Mouse (Mus musculus): ENCODE data around the gene Pknox2.

Pknox2 gene

DNA sequence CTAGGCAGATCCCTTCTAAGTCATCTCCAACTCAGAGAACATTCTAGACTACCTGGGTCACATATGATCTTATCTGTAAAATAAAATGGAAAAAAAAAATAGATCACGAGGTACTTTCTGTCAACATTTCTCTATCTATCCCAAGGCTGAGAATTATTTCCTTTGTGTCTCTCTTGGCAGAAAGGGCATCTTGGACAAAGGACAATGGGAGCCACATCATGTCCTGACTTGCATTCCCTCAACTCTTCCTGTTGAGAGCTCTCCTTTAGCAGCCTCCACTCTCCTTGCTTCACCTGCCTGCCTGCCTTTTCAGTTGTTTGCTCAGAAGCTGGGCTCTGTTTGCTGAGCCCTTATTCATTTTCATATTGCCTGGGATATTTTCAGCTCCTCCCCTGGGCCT, 103.0 kb downstream of the Pknox2 start:
- DNase-seq, result no peak

DNA sequence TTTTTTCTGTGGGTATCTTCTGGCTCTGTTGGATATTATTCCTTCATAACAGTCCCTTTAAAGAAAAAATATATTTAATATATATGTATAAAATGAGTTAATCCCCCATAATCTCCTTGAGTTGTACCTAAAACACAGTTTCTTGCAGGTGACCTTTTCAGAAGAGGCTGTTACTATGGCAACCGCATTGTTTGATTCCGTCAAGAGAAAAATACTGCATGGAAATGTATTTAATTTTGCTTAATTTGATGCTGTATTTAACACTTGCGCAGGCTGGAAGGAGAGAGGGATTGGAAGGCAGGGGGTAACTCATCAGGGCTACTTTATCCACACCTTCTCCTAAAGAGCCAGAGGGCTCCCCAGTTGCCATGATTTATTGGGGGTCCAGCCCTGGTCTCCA, 108.3 kb downstream of the Pknox2 start:
- no peak for DNase-seq

DNA sequence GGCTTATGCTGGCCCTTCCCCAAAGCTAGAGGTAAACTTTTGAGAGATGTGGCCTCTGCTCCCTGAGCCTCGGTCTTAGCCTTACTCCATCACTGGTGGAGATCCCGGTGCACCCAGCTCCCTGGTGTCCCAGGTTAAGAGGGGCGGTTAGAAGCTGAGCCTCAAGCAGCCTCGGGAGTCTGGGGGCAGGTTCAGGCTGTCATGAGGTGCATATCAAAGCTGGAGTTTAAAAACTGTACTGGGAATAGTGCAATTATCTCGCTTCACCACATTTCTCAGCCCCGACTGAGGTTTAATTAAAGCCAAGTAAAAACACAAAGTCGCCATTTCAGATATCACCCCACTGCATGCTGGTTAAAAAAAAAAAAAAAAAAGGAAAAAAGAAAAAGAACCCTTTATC, 108.8 kb downstream of the Pknox2 start:
- DNase-seq, result no peak

DNA sequence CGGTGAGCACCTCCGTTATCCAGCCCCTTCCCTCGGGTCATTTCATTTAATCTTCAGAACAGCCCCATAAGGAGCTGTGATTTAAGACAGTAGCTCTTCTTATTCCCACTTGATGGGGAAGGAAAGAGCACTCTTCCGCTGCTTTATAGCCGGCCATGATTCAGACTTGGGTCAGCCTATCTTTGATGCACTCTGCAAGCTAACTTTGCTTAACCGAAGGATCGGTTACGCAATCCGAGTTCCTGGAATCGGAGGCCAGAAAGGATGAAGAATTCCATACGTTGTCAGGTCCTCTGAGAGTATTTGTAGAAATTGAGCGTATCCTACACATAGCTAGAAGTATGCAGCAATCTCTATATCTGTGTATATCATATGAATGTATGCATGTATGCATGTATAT, 109.8 kb downstream of the Pknox2 start:
- no peak for DNase-seq

DNA sequence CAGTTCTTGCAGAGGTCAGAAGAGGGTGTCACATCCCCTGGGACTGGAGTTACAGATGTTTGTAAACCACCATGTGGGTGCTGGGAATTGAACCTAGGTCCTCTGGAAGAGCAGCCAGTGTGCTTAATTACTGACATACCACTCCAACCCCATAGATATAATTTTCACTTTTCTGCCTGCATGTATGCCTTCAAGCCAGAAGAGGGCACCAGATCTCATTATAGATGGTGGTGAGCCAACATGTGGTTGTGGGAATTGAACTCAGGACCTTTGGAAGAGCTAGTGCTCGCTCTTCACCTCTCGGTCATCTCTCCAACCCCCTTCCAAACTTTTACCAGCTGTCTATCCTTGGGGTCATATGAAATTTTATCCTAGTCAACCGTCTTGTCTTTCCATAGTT, 112.0 kb downstream of the Pknox2 start:
- no peak for DNase-seq

DNA sequence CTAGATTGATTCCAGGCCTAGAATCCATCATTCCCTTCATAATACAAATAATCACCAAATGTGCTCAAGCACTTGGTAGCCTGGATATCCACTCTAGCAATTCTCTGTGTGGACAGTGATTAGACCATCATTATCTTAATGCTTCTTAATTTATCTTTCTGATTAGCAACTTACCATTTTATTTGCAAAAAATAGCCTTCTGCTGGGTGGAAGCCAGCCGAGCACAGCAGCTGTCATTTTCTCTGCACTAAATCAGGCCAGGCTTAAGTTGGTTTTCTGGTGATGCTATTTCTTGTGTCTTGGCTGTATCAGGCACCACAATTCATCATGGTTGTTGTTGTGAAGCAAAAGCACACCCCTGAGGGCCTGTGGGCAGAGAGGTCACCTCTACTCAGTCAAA, 112.9 kb downstream of the Pknox2 start:
- no peak for DNase-seq

DNA sequence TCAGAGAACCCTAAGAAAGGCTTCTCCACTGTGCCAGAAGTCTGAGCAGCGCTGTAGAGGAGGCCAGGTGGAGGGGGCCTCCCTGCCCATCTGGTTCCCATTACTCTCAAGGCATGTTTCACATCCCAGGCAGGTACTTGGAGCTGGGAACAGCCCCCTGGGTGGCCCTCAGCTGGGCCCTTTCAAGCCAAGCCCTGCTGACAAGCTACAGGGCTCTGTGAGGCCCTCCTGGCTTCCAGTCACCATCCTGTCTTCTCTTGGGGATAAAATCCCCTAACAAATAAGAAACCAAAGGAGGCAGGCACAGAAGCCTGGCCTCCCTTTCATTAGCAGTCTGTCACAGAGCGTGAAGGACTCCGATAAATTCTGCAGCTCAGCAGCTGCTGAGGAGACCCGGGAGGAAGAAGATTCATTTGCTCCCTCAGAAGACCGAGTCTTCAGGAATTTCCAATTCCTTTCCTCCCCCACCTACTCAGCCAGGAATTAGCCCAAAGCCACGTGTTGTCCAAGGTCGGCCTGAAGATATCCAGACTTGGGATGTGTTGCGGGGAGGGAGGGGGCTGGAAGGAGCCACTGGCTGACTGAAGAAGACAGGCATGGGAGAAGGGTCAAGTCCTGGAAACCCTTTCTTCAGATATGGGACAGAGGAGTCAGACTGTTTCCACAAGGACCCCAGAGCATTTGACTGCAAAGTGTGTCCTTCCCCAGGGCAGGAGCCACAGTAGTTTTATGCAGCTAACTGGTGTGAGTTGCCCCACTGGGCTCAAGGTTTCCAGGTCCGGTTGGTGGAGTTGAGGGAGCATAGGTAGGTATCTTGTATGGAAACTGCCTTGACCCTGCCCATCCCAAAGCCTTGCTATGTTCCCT, 116.6 kb downstream of the Pknox2 start:
- DNase-seq, result no peak

DNA sequence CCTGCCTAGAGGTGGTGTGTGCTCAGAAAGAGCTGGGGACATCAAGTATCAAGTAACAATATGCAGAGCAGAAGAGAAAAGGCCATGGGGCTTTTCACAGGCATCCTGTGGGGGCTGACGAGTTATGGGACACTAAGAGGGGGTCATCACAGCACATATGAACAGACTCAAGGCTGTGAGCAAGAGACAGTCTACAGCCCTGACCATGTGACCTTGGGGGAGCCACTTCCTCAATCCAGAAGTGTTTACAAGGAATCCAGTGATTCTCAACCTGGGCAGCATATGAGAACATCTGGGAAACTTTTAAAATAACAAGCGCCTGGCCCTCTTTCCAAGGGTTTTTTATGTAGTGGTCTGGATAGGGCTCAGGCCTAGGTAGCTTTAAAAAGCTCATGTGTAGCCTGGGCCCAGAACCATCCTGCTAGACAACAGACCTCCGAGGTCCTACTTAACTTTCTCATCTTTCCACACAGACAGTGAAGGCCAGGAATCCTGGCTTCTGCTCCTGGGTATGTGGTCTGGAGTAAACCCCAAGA, 117.3 kb downstream of the Pknox2 start:
- DNase-seq, result no peak

DNA sequence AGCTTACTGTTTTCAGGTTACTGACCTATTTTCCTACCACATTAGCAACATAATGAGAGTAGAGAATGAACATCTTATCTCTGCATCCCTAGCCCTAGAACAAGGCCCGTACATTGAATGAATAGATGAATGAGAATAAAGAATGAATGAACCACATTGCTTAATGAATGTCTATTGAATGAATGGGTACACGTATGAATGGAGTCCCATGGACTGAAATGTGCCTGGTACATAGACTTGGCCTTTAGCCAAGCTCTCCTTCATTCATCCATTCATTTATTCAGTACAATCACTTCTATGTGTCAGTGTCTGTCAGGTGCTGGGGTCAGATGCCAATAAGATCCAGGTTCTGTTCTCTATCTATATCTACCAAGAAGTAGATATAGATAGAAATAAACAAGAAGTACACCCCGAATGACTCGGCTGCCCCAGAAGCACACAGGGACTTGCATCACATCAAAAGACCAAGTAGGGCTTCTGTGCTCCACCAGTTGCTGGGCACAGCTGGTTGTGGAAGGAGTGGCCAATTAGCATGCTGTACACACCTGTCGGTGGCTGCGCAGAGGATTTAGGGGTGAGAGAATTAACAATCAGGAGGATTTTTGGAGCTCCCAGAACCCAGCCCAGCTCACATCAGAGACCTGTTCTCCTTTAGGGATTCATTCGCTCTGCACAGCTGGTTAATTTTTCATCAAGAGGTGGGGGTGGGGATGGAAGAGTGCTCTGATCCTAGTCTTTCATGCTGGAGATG, 119.2 kb downstream of the Pknox2 start:
- DNase-seq, result no peak

DNA sequence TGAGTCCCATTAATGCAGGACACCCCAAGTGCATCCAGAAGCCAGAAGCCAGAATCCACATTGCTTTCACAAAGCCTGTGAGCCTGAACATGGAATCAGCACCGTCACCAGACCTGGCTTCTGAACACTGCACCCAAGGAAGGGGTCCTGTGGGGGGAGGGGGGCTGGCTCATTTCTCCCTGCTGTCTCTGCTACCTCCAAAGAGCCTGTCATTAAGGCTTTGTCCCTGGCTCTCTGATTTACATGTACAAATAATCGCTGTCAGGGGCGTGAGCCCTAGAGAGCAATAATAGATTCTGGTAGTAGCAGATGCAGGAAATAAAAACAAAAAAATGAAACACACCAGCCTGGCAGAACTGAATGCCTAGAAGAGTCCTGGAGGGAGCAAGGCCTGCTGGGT, 121.3 kb downstream of the Pknox2 start:
- no peak for DNase-seq

DNA sequence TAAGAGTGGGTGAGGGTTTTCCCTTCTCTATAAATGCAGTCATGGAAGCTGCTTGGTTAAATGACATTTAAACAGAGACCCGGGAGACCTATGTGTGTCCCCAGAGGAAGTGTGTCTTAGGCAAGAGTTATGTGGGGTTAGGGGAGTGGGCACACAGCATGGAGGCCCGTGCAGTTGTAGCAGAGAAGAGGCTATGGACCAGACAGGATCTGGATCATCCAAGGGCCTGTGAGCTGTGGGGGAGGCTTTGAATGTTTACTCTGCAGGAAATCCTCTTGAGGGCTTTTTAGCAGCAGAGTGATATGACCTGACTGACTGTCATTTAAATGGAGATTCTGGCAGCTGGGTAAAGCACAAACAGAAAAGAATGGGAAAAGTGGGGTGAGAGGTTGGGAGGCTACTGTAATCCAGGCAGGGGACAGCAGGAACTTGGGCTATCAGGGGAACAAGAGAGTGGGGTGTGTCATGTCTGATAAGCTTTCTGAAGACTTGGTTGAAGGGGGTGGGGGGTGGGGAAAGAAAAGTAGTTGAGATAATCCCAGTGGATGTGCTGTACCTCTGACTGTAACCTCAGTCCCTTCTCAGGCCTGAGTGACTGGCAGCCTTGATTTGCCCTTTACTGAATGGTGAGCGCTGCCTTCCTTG, 125.5 kb downstream of the Pknox2 start:
- DNase-seq, result no peak

DNA sequence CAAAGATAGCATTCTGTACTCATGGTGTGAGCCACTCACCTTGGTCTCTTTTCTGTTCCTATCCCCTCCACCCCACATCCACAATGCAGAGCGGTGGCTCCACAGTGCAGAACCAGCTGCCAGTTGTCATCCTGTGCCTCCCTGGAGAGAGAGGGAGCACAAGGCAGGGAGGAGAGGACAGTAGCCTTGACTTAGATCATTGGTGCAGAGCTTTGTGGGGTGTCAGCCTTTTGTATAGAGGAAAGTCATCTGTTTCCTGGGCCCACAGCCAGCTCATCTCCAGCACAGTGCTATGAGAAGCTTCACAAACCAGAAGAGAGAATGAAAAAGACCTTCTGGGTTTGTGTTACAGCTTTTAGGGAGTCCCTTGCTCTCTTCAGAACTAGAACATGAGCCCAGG, 129.1 kb downstream of the Pknox2 start:
- DNase-seq, result peak; percentile 73

DNA sequence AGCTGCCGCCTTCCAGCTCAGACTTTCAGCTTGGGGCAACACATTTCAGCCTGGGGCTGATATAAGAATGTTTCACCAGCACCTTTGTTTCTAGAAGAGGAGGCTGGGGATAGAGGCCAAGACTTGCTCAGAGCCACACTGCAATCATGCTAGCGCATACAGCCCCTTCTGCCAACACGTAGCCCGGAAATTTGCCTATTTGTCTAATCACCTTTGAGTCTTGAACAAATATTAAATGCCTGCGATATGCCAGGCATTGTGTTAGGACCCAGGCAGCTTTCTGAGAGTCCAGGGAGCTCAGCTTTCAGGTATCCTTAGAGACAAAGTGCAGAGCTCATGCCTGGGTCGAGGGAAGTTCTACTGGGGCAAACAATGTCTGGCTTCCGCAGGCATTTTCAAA, 130.0 kb downstream of the Pknox2 start:
- no peak for DNase-seq

DNA sequence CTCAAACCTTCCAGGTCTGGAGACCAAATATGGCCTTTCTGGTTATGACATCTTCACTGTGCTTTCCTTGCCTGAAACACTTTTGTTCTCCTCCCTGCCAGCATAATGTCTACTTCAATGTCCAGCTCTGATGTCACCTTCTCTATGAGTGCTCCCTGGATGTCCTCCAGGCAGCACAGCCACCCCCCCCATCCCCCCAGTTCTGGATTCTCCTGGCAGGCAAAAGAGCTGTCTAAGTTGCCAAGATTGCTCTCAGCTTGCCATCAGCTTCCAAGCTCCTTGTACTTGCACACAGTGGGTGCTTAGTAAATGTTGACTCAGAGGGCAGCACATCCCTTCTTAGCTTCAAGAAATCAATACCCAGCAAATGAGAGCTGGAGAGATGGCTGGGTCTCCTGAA, 131.0 kb downstream of the Pknox2 start:
- DNase-seq, result peak; percentile 24

DNA sequence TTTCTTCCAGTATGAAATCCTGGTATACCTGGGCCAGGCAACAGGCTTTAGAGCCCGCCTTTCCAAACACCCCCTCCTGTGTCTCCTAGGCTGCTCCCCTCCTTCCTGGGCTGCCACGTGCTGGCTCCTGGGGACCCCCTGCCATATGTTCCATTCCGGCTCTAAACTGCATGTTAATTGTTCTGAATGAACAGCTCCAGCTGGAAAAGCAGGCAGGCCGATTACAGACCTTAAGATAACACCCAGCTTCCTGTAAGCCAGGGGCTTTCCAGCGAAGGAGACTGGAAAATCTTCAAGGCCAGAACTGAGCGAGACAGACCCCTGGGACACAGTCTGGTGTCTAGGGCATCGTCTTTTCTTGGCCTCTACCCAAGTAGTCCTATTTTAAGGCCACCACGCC, 133.6 kb downstream of the Pknox2 start:
- DNase-seq, result no peak

DNA sequence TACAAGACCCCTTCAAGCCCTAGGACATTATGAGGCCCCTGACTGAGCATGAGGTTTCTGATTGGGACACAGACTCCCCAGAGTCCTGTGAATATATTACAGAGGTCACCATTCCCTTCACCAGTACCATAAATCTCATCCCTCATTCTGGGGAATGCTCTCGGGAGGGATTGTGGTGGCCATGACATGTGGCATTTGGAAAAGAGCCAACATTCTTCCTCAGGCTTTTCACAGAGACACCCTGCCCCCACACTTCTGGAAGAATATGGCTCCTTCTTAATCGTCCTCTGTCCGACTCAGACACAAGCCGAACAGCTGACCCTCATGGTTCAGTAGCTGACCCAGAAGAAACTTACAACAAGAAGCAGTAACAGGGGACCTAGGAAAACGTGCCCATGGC, 139.1 kb downstream of the Pknox2 start:
- DNase-seq, result peak; percentile 62

DNA sequence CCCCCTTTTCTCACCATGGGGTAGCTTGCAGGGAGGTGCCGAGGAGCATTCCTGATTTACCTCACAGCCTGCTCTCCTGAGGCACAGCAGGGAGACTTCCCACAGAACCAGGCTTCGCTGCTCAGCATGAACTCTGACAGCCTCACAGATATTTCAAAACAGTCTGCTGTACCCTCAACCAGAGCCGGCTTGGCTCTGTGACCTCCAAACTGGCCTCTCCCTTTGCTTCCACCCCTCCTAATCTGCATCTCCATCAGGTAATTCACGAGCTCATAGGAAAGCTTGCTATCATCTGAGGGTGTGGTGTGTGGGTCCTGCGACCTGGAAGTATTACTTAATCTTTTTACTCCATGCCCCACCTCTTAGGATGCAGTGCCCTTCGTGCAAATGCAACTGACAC, 142.5 kb downstream of the Pknox2 start:
- DNase-seq, result no peak

DNA sequence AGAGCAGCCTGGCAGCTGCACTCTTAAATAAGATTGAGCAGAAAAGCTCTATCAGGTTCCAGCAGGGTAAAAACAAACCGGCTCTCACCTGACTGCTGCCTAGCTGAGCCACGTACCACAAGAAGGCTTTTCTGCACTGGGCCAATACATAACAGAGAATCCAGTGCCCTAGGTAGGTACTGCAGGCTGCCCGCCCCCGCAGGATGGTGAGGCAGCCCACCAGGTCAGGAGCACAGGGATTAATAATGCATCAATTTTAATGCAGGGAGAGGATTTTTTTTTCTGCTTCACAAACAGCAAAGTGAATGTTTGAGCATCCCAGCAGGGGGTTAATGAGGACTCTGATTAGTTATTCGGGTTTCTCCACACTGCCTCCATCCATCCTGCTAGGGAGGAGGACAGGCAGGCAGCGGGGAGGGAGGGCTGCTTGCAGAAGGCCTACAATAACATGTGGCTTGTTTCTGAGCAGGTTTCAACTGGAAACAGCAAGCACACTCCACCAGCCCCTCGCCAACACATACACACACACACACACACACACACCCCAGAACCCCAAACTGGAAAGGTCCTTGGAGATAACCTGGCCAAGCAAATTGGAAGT, 145.2 kb downstream of the Pknox2 start:
- DNase-seq, result no peak

DNA sequence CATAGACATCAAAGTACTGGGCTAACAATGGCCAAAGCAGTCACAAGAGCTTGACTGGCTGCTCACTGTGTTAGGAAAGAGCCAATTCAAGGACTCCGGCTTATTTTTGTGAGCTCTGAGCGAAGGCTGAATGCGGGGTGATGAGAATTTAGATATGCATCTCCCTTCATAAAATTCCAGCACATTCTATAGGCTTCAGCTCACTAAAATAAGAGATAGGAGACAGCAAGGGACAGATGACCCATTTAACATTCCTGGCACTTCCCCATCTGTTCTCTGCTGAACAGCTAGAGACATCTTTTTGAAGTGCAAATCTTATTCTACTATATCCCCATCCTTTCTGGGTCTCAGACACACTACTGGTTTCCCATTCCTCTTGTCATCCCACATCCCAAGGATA, 147.8 kb downstream of the Pknox2 start:
- no peak for DNase-seq

DNA sequence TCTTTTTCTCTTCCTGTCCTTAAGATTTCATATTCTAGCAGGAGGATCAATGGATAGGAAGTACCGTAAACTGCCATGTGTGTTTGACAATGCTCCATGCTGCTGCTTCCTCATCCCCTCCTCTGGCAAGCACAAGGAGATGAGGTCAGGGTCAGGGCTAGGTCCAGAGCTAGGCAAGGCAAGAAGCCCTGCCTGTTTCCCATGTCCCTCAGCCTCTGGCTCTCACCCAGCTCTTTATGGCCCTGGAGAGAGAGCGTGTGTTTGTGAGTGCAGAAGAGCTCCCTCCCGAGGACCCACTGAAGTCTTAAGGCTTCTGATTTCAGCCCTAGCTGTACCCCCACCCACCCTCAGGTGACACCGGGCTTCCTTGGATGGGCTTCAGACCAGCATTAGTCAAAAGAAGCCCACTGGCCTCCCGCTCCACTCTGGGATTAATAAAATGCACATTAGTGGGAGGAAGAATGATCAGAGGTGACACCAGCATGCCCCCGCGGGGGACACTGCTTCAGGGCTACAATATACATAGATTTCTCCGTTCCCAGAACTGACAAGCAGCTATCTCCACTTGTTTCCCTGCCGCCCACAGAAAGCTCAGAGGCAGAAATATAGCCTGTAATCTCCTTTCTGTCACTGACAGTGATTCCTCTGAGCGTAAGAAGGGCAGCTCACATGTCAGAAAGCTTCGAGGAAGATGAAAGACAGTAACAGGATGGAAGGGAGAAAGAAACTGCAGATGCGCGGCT, 156.4 kb downstream of the Pknox2 start:
- no peak for DNase-seq

DNA sequence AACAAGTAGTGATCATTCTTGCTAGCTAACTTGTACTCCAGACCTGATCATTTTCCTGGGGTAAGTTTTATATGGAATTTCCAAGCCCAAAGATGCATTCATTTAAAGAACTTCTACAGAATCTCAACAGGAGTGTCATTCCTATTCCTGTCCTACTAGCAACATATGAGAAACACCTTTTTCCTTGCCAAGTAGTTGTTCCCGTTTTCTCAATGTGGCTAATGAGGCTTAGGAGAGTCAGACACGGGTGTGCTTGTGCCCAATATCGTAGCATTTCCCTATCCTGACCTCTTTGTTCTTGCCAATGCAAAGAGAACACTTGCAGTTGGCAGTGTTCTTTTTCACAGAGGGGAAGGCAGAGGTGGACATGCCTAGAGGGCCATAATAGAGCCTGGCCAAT, 157.2 kb downstream of the Pknox2 start:
- DNase-seq, result no peak

DNA sequence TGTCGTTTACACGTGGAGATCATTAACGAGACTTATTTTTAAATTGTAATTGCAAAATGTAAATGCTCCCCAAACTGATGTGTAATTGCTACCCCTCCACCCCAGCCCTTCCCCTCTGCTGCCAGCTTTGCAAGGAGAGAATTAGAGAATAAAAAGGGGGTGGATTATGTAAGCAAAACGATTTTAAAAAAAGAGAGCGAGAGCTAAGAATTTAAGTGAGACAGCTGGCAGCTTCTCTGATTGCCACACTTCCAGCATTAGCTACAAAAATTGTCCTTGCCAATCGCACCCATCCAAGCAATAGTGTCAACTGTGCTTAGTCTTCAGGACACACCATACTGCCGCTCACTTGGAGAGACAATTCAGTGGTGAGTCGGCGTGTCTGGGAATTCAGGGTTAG, 162.0 kb downstream of the Pknox2 start:
- DNase-seq, result peak; percentile 28
